Mouse (Mus musculus) liver, embryonic 16.5 days (tissue): ENCODE measurements around the gene Dppa2. TPM values are rescaled to one million over a fixed set of nuclear protein-coding genes. Genes with fewer than 3 reads are reported as not detected.

Source experiments
- ATAC-seq: fragments of 200-750 bp; cut with Nextera tagmentation; 2 replicates; pipeline ENCODE4 v1.8.0; 2017; ENCODE audit warnings: low read depth, mild to moderate bottlenecking, moderate number of reproducible peaks, moderate library complexity
- H3K27ac ChIP-seq: fragments of 300-500 bp; sonication (generic); 2 replicates; pipeline ENCODE4 v1.5.1; 2014; ENCODE audit warnings: mild to moderate bottlenecking, low read length
- H3K27me3 ChIP-seq: fragments of 300-500 bp; sonication (generic); 2 replicates; pipeline ENCODE4 v1.6.1; 2014; ENCODE audit warnings: low read depth, low read length, mixed read lengths; ENCODE audit not compliant: control insufficient read depth, insufficient read depth
- H3K36me3 ChIP-seq: fragments of 300-500 bp; sonication (generic); 2 replicates; pipeline ENCODE4 v1.6.1; 2014; ENCODE audit warnings: mild to moderate bottlenecking; ENCODE audit not compliant: control insufficient read depth, insufficient read depth
- H3K4me1 ChIP-seq: fragments of 300-500 bp; sonication (generic); 2 replicates; pipeline ENCODE4 v1.6.1; 2014; ENCODE audit warnings: low read depth, low read length, mixed read lengths; ENCODE audit not compliant: control insufficient read depth
- H3K4me2 ChIP-seq: fragments of 300-500 bp; sonication (generic); 2 replicates; pipeline ENCODE4 v1.6.1; 2014; ENCODE audit warnings: low read depth, low read length, mixed read lengths
- H3K4me3 ChIP-seq: fragments of 300-500 bp; sonication (generic); 2 replicates; pipeline ENCODE4 v1.5.1; 2014; ENCODE audit warnings: low read depth, mild to moderate bottlenecking, low read length
- H3K9ac ChIP-seq: fragments of 300-500 bp; sonication (generic); 2 replicates; pipeline ENCODE4 v1.6.1; 2014; ENCODE audit warnings: low read depth, low read length
- H3K9me3 ChIP-seq: fragments of 300-500 bp; sonication (generic); replicated peaks from 2 replicates; pipeline ENCODE4 v1.6.1; 2016; ENCODE audit warnings: low read length; ENCODE audit not compliant: control insufficient read depth
- WGBS: fragments of 180-500 bp; shearing (Covaris S2); extraction: QIAGEN DNeasy Blood & Tissue Kit; methylation state at CpG from one replicate; pipeline ENCODE4 v1.1.7; 2014; ENCODE audit not compliant: insufficient replicate concordance; 5-methylcytosine and 5-hydroxymethylcytosine counted together
- polyA plus RNA-seq: library from polyadenylated mRNA; unstranded; fragments of >200 nt; fragmentation: Nextera tagmentation; extraction: Ambion mirVana; gene quantifications from 2 replicates; pipeline ENCODE4 v1.2.1, GENCODE M21; 2015

Dppa2 gene
- polyA plus RNA-seq, 1 experiment from 2014 or later: not detected

- WGBS: 65% methylated on average over 8 of the region's 8 CpGs
- ATAC-seq: no peak
- no peaks in the 10 kb centered on the region for H3K27me3 ChIP-seq
- H3K4me1 ChIP-seq: no peaks in the 10 kb centered on the region
- no peaks in the 10 kb centered on the region for H3K9me3 ChIP-seq
- H3K4me2 ChIP-seq: no peak overlapping the region
- H3K4me3 ChIP-seq: no peak overlapping the region
- H3K36me3 ChIP-seq: no peaks in the 10 kb centered on the region
- no peak overlapping the region for H3K9ac ChIP-seq
- H3K27ac ChIP-seq: no peak overlapping the region
Measured at GRCm38 (mm10) chr16:48323602-48324345, 20.1 kb downstream of the Dppa2 start.

GRCm38 (mm10) chr16:48326903-48327302, 23.2 kb downstream of the Dppa2 start:
- ATAC-seq: no peak
- Histone ChIP-seq H3K27me3 (no peaks in the 10 kb centered on the region), H3K4me2 (no peak overlapping the region), H3K36me3 (no peaks in the 10 kb centered on the region), H3K9ac (no peak overlapping the region), H3K27ac (no peak overlapping the region), H3K9me3 (no peaks in the 10 kb centered on the region), H3K4me3 (no peak overlapping the region), H3K4me1 (no peaks in the 10 kb centered on the region)
- 34% methylated on average over 5 of the region's 5 CpGs for WGBS

GRCm38 (mm10) chr16:48328420-48328819, 24.7 kb downstream of the Dppa2 start:
- no peaks in the 10 kb centered on the region for H3K4me1 ChIP-seq
- H3K27me3 ChIP-seq: no peaks in the 10 kb centered on the region
- no peak overlapping the region for H3K9ac ChIP-seq
- H3K9me3 ChIP-seq: no peaks in the 10 kb centered on the region
- no peak for ATAC-seq
- 65% methylated on average over 2 of the region's 2 CpGs for WGBS
- H3K36me3 ChIP-seq: no peaks in the 10 kb centered on the region
- H3K27ac ChIP-seq: no peak overlapping the region
- no peak overlapping the region for H3K4me3 ChIP-seq
- no peak overlapping the region for H3K4me2 ChIP-seq

- Histone ChIP-seq H3K36me3 (no peaks in the 10 kb centered on the region), H3K9me3 (no peaks in the 10 kb centered on the region), H3K4me2 (no peak overlapping the region), H3K4me3 (no peak overlapping the region), H3K4me1 (no peaks in the 10 kb centered on the region), H3K27ac (no peak overlapping the region), H3K27me3 (no peaks in the 10 kb centered on the region), H3K9ac (no peak overlapping the region)
- WGBS: 67% methylated on average over 3 of the region's 3 CpGs
- ATAC-seq: no peak
Measured at GRCm38 (mm10) chr16:48331822-48332221, 28.1 kb downstream of the Dppa2 start.

- no peak for ATAC-seq
- Histone ChIP-seq H3K36me3 (no peaks in the 10 kb centered on the region), H3K27me3 (no peaks in the 10 kb centered on the region), H3K9me3 (no peaks in the 10 kb centered on the region), H3K9ac (no peak overlapping the region), H3K4me3 (no peak overlapping the region), H3K27ac (no peak overlapping the region), H3K4me2 (no peak overlapping the region), H3K4me1 (no peaks in the 10 kb centered on the region)
- WGBS: 67% methylated on average over 4 of the region's 4 CpGs
Measured at GRCm38 (mm10) chr16:48335326-48335725, 31.6 kb downstream of the Dppa2 start.

- H3K9me3 ChIP-seq: no peaks in the 10 kb centered on the region
- no peaks in the 10 kb centered on the region for H3K36me3 ChIP-seq
- no peak for ATAC-seq
- H3K27me3 ChIP-seq: no peaks in the 10 kb centered on the region
- no peak overlapping the region for H3K4me3 ChIP-seq
- WGBS: 56% methylated on average over 2 of the region's 2 CpGs
- H3K9ac ChIP-seq: no peak overlapping the region
- no peaks in the 10 kb centered on the region for H3K4me1 ChIP-seq
- H3K4me2 ChIP-seq: no peak overlapping the region
- no peak overlapping the region for H3K27ac ChIP-seq
Measured at GRCm38 (mm10) chr16:48344193-48344592, 40.5 kb downstream of the Dppa2 start.

- Histone ChIP-seq H3K4me3 (no peak overlapping the region), H3K9ac (no peak overlapping the region), H3K27ac (no peak overlapping the region), H3K4me2 (no peak overlapping the region), H3K4me1 (no peaks in the 10 kb centered on the region), H3K36me3 (no peaks in the 10 kb centered on the region), H3K27me3 (no peaks in the 10 kb centered on the region), H3K9me3 (no peaks in the 10 kb centered on the region)
- 75% methylated on average over 1 of the region's 1 CpGs for WGBS
- ATAC-seq: no peak
Measured at GRCm38 (mm10) chr16:48347246-48347645, 43.5 kb downstream of the Dppa2 start.

GRCm38 (mm10) chr16:48355716-48356115, 52.0 kb downstream of the Dppa2 start:
- no peak for ATAC-seq
- H3K9ac ChIP-seq: no peak overlapping the region
- no peaks in the 10 kb centered on the region for H3K36me3 ChIP-seq
- H3K27me3 ChIP-seq: no peaks in the 10 kb centered on the region
- H3K4me1 ChIP-seq: no peaks in the 10 kb centered on the region
- H3K27ac ChIP-seq: no peak overlapping the region
- 61% methylated on average over 5 of the region's 5 CpGs for WGBS
- H3K4me3 ChIP-seq: no peak overlapping the region
- no peaks in the 10 kb centered on the region for H3K9me3 ChIP-seq
- no peak overlapping the region for H3K4me2 ChIP-seq

GRCm38 (mm10) chr16:48356417-48356816, 52.7 kb downstream of the Dppa2 start:
- no peak overlapping the region for H3K4me3 ChIP-seq
- H3K27me3 ChIP-seq: no peaks in the 10 kb centered on the region
- no peak overlapping the region for H3K4me2 ChIP-seq
- H3K4me1 ChIP-seq: no peaks in the 10 kb centered on the region
- no peaks in the 10 kb centered on the region for H3K36me3 ChIP-seq
- H3K9me3 ChIP-seq: no peaks in the 10 kb centered on the region
- 67% methylated on average over 1 of the region's 1 CpGs for WGBS
- no peak for ATAC-seq
- H3K27ac ChIP-seq: no peak overlapping the region
- no peak overlapping the region for H3K9ac ChIP-seq
